Mouse (Mus musculus) hindbrain, embryonic 16.5 days (tissue): Measurements from ENCODE around the gene Slc9c1. TPM values are rescaled to one million over a fixed set of nuclear protein-coding genes. Genes with fewer than 3 reads are reported as not detected.
A peak's percentile ranks its signal among the peaks of the same experiment; 100 is the strongest.

ENCODE experiments used
- ATAC-seq: fragments of 200-750 bp; cut with Nextera tagmentation; 2 replicates; pipeline ENCODE4 v1.8.0; 2017; ENCODE audit warnings: moderate TSS enrichment, moderate library complexity
- H3K27ac ChIP-seq: fragments of 300-500 bp; sonication (generic); 2 replicates; pipeline ENCODE4 v1.5.1; 2014; ENCODE audit warnings: low read depth, mild to moderate bottlenecking, control low read depth, low read length, moderate library complexity
- H3K27me3 ChIP-seq: fragments of 300-500 bp; sonication (generic); replicated peaks from 2 replicates; pipeline ENCODE4 v1.6.1; 2014; ENCODE audit warnings: low read length; ENCODE audit not compliant: control insufficient read depth, insufficient read depth
- H3K36me3 ChIP-seq: fragments of 300-500 bp; sonication (generic); 2 replicates; pipeline ENCODE4 v1.6.1; 2014; ENCODE audit warnings: mild to moderate bottlenecking, low read length, moderate library complexity, mixed read lengths; ENCODE audit not compliant: control insufficient read depth, insufficient read depth
- H3K4me1 ChIP-seq: fragments of 300-500 bp; sonication (generic); 2 replicates; pipeline ENCODE4 v1.6.1; 2014; ENCODE audit warnings: low read depth, low read length; ENCODE audit not compliant: control insufficient read depth, insufficient read depth
- H3K4me2 ChIP-seq: fragments of 300-500 bp; sonication (generic); 2 replicates; pipeline ENCODE4 v1.6.1; 2014; ENCODE audit warnings: mild to moderate bottlenecking, low read length, control low read depth, moderate library complexity
- H3K4me3 ChIP-seq: fragments of 300-500 bp; sonication (generic); 2 replicates; pipeline ENCODE4 v1.5.1; 2014; ENCODE audit warnings: mild to moderate bottlenecking, low read length, control low read depth, moderate library complexity
- H3K9ac ChIP-seq: fragments of 300-500 bp; sonication (generic); 2 replicates; pipeline ENCODE4 v1.6.1; 2014; ENCODE audit warnings: low read depth, mild to moderate bottlenecking, control low read depth, low read length, moderate library complexity
- H3K9me3 ChIP-seq: fragments of 300-500 bp; sonication (generic); 2 replicates; pipeline ENCODE4 v1.6.1; 2014; ENCODE audit warnings: mild to moderate bottlenecking, low read length, moderate library complexity; ENCODE audit not compliant: control insufficient read depth
- WGBS: fragments of 180-500 bp; shearing (Covaris S2); extraction: QIAGEN DNeasy Blood & Tissue Kit; methylation state at CpG from one replicate; pipeline ENCODE4 v1.1.7; 2014; 5-methylcytosine and 5-hydroxymethylcytosine counted together
- polyA plus RNA-seq: library from polyadenylated mRNA; unstranded; fragments of >200 nt; fragmentation: Nextera tagmentation; extraction: Ambion mirVana; gene quantifications from 2 replicates; pipeline ENCODE4 v1.2.1, GENCODE M21; 2015

The Slc9c1 gene
- polyA plus RNA-seq, 1 experiment from 2014 or later = not detected

DNA sequence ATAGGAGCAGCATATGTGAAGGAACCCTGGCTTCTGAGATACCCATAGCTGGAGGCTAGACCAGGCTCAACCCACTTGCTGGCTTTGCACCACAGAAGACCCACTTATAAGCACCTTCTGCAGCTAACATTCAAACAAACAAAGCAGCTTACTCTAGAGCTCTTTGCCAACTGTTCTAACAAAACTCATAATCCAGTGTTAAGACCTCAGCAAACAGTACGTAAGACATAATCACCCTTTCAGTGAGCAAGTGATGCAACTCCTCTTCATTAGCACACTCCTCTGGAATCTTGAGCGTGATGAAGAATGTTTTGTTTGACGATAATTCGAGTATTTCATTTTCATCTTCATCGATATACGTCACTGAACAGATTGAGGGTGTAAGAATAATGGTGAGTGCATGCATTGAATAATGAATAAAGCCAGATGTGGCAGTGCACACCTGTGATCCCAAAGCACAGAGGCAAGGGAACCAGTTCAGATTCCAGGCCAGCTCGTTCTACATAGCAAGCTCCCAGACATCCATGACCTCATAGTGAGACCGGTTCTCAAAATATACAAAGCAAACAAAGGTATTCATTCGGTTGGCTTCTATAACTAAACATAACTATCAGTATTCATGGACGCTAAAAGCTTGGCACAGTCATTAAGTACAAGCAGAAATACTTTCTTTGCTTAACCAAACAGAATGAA lies 105.1 kb downstream of the Slc9c1 start:
- Histone ChIP-seq H3K4me3 (no peak overlapping the region), H3K4me1 (no peaks in the 10 kb centered on the region), H3K27ac (no peak overlapping the region), H3K9me3 (no peaks in the 10 kb centered on the region), H3K4me2 (no peak overlapping the region), H3K36me3 (no peaks in the 10 kb centered on the region), H3K27me3 (no peaks in the 10 kb centered on the region), H3K9ac (no peak overlapping the region)
- no peak for ATAC-seq
- WGBS = 87% methylated on average over 10 of the region's 10 CpGs

DNA sequence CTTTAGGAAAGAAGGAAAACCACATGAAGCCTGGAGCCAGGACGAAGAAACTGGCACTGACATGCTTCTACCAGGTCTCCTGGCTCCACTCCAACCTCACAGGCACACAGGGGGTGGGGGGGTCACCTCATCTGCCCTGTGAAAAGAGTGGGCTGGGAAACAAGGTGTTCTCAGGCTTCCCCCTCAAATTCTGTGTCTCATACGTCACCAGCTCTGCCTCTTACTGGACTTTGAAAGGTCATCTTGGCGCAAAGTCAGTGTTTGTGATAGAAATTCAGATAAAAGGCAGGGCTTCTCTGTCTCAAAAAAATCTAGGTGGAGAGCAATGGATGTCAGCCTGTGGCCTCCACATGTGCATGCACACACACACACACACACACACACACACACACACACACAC lies 106.2 kb downstream of the Slc9c1 start:
- no peaks in the 10 kb centered on the region for H3K27me3 ChIP-seq
- H3K9me3 ChIP-seq = no peaks in the 10 kb centered on the region
- no peak overlapping the region for H3K27ac ChIP-seq
- 73% methylated on average over 3 of the region's 3 CpGs for WGBS
- ATAC-seq = no peak
- no peak overlapping the region for H3K4me2 ChIP-seq
- no peak overlapping the region for H3K9ac ChIP-seq
- H3K36me3 ChIP-seq = no peaks in the 10 kb centered on the region
- H3K4me3 ChIP-seq = no peak overlapping the region
- no peaks in the 10 kb centered on the region for H3K4me1 ChIP-seq

DNA sequence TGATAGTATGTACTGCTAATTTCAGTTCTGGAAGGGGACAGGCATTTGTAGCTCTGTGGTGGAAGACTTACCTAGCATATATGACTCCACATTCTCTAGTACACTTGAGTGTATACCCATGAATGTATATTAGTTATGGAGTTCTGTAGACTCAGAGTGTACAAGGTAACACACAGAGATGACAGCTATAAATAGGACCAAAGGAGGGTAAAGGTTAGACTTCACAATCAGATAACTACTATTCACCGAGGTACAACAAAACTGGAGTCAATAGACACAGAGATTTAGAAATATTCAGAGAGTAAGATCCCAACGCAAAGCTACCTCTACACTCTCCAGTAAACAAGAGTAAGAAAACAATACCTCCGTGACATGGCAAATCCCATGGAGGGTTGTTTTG lies 108.8 kb downstream of the Slc9c1 start:
- 88% methylated on average over 3 of the region's 3 CpGs for WGBS
- Histone ChIP-seq H3K4me3 (no peak overlapping the region), H3K27me3 (no peaks in the 10 kb centered on the region), H3K27ac (no peak overlapping the region), H3K9ac (no peak overlapping the region), H3K4me1 (no peaks in the 10 kb centered on the region), H3K9me3 (no peaks in the 10 kb centered on the region), H3K36me3 (no peaks in the 10 kb centered on the region), H3K4me2 (no peak overlapping the region)
- ATAC-seq = no peak

DNA sequence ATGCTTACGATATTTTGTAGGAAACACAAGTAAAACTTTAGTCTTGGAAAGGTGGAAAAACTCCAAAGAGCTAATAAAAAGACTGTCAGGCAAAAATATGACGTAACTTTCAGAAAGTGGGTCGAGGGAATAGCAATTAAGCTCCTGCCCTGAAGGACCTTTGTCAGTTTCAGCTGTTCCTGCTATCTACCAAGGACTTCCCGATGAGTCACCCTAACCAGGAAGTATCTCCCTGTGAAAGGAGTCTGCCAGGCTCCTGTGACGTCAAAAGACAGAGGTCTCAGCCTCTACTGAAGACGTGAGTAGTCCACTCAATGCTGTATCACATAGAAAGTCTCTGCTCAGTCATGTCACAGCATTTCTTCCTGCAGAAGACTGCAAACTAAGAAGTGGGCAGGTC lies 109.3 kb downstream of the Slc9c1 start:
- no peaks in the 10 kb centered on the region for H3K27me3 ChIP-seq
- H3K4me2 ChIP-seq = no peak overlapping the region
- no peak for ATAC-seq
- H3K9ac ChIP-seq = no peak overlapping the region
- WGBS = 74% methylated on average over 6 of the region's 6 CpGs
- no peaks in the 10 kb centered on the region for H3K4me1 ChIP-seq
- no peak overlapping the region for H3K27ac ChIP-seq
- no peaks in the 10 kb centered on the region for H3K9me3 ChIP-seq
- no peak overlapping the region for H3K4me3 ChIP-seq
- H3K36me3 ChIP-seq = no peaks in the 10 kb centered on the region

DNA sequence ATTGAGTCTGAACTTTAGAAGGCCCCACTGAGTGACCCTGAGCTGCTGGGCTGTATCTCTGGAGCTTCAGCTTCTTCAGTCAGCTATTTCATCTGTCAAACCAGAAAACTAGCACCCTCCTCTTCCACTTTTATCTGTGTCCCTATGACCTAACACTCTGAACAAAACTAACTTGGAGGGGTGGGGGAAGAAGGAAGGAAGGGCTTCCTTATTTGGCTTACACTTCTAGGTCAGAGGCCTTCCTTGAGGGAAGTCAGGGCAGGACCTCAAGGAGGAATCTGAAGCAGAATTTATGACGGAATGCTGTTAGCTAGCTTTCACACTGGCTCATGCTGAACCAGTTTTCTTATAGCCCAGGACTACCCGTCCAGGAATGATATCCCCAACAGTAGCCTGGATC lies 116.4 kb downstream of the Slc9c1 start:
- Histone ChIP-seq H3K4me2 (no peak overlapping the region), H3K4me1 (peaks cover 5% of the 10 kb centered on the region; the same call in 1 of the 2 replicates), H3K27ac (no peak overlapping the region), H3K9me3 (no peaks in the 10 kb centered on the region), H3K4me3 (no peak overlapping the region), H3K36me3 (no peaks in the 10 kb centered on the region), H3K27me3 (no peaks in the 10 kb centered on the region), H3K9ac (no peak overlapping the region)
- no peak for ATAC-seq
- WGBS = 78% methylated on average over 2 of the region's 2 CpGs

DNA sequence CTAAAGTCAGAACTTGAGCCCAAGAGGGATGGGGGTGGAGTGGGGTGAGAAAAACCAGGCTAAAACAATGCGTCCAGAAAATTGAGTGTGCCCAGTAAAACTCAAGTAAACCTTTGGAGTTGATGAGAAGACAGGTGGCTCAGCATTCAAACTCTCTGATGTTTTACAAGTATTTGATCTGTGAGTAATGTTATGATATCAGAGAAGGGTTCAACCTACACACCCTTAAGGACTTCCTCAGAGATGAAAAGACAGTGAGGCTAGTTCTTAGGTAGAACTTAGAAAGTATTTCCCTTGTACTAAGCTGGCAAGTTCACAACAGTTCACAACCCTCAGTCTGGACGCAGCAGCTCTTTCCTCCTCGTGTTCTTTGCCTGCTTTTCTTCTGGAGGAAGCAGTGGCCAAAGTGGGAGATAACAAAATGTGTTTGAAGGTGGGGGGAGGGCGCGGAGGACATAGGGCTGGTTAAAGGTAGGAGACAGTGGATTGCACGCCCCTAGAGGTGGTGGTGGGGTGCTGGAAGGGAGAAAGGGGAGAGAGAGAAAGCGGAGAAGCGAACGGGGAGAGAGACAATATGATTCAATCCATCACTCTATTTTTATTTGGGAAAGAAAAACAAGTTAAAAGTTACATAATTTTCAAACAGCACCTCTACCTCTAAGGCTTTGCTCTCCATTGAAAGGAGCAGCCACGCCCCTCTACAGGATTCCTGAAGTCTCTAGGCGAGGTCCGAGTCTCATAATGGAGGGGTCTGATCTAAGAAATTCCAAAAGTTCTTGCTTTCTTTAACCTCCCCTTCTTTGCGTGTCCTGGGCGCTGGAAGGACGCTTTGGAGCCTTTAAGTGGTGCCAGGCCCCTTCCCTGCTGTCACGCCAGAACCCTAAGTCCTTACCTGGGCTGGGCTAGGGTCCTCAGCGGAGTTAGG lies 118.2 kb downstream of the Slc9c1 start:
- H3K4me2 ChIP-seq = peak overlapping the region; percentile 66
- no peak overlapping the region for H3K27ac ChIP-seq
- H3K36me3 ChIP-seq = no peaks in the 10 kb centered on the region
- H3K4me3 ChIP-seq = peak overlapping the region; percentile 38
- H3K9me3 ChIP-seq = no peaks in the 10 kb centered on the region
- H3K9ac ChIP-seq = 0 out of 2 replicates have a peak overlapping the region, but pooled peaks have one; percentile 33
- H3K4me1 ChIP-seq = peaks cover 5% of the 10 kb centered on the region; the same call in 1 of the 2 replicates
- ATAC-seq = no peak
- H3K27me3 ChIP-seq = no peaks in the 10 kb centered on the region
- WGBS = 14% methylated on average over 17 of the region's 17 CpGs

DNA sequence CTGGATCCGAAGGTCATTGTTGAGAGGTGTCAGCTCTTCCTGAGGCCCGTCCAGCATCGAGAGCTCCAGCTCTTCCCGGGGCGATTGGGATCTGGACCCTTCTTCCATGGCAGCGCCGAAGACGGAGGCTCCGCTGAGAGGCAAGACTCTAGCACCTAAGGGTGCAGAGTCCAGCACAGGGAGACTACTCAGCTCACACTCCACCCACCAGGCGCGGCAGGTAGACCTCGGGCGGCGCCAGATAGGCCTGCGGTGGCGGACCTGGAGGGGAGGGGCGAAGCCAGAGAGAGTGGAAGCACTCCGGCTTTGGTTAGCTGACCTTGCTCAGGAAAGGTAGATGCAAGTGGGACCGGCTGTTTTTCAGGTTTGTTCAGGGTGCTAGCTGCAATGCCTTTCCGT lies 118.8 kb downstream of the Slc9c1 start, which contains the start of gene BC016579:
Gene BC016579, minus strand, starts transcription at position 135 of the 399 bp plus-strand sequence.
- H3K27me3 ChIP-seq = no peaks in the 10 kb centered on the region
- H3K27ac ChIP-seq = no peak within 1 kb of the TSS
- peaks cover 5% of the 10 kb centered on the region; the same call in 1 of the 2 replicates for H3K4me1 ChIP-seq
- 2% methylated on average over 20 of the region's 20 CpGs for WGBS
- H3K9ac ChIP-seq = 0 out of 2 replicates have a peak within 1 kb of the TSS, but pooled peaks have one; percentile 33
- no peaks in the 10 kb centered on the region for H3K9me3 ChIP-seq
- 0 out of 2 replicates have a peak, but pooled peaks have one; percentile 37 for ATAC-seq
- H3K4me3 ChIP-seq = peak within 1 kb of the TSS; percentile 38
- peak within 1 kb of the TSS; percentile 66 for H3K4me2 ChIP-seq
- H3K36me3 ChIP-seq = no peaks in the 10 kb centered on the region

DNA sequence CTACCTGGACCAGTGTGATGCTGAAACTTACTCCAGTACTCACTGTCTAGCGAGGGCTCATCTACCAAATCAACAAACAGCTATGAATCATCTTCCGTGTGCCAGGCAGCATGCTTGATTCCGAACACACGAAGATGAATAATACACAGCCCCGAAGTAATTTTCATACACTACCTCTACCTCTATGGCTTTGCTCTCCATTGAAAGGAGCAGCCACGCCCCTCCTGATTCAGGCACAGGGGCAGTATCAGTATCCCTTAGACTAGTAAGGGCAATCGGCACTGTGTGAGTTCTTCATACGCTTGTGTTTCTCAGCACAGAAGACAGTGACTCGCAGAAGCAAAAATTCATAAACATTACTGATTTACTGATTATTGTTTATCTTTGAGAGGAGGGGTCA lies 119.4 kb downstream of the Slc9c1 start:
- peaks cover 5% of the 10 kb centered on the region; the same call in 1 of the 2 replicates for H3K4me1 ChIP-seq
- no peak overlapping the region for H3K27ac ChIP-seq
- no peak for ATAC-seq
- no peaks in the 10 kb centered on the region for H3K27me3 ChIP-seq
- H3K4me2 ChIP-seq = no peak overlapping the region; the same call in 1 of the 2 replicates
- H3K4me3 ChIP-seq = no peak overlapping the region
- no peaks in the 10 kb centered on the region for H3K9me3 ChIP-seq
- H3K9ac ChIP-seq = no peak overlapping the region
- 67% methylated on average over 9 of the region's 9 CpGs for WGBS
- H3K36me3 ChIP-seq = no peaks in the 10 kb centered on the region
